Mouse (Mus musculus): ENCODE measurements around the gene Paxx. TPM values are rescaled to one million over a fixed set of nuclear protein-coding genes. Genes with fewer than 3 reads are reported as not detected.

The Paxx gene
- total and polyA plus RNA-seq, 3 experiments, result 17.7 to 36.8 (median 20.6) TPM

DNA sequence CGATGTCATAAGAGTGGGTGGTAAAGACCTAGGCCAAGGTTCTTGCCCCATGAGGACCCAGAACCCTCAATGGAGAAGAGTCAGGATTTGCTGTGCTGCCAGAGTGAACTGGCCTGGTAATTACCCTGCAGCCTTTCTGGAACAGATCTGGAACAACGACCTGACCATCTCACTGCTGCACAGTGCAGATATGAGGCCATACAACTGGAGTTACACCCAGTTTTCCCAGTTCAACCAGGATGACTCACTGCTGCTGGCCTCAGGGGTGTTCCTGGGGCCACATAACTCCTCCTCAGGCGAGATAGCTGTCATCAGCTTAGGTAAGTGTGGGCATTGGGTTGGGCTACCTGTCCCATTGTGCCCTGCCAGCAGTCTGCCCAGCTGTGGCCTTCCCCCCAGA lies 41.8 kb upstream of the Paxx start:
- no peak overlapping the region for H3K4me3 ChIP-seq
- H3K79me2 ChIP-seq (replicated peaks; ENCODE audit: control insufficient read depth, insufficient read depth, low read length), result no peaks in the 10 kb centered on the region
- TF ChIP-seq POLR2A (IDR thresholded peaks at IDR 0.05; ENCODE audit: insufficient read depth, low read depth, low read length) (no peak), EP300 (IDR thresholded peaks at IDR 0.05; ENCODE audit: insufficient read depth, low read depth, low read length) (no peak), CTCF (IDR thresholded peaks at IDR 0.05) (no peak)
- no peak overlapping the region for H3K9ac ChIP-seq (ENCODE audit: low read depth, low read length)
- H3K4me1 ChIP-seq (ENCODE audit: control insufficient read depth, insufficient read depth, low read length), result peaks cover 6% of the 10 kb centered on the region
- intact Hi-C loops (cut with DNase I), result loop anchor here (5.0 kb wide), 1 partner anchor 45 kb away; the partner anchor contains the start of gene Traf2
- H3K27ac ChIP-seq, result no peak overlapping the region
- H3K27me3 ChIP-seq (ENCODE audit: control insufficient read depth, insufficient read depth, low read length), result no peaks in the 10 kb centered on the region
- no peaks in the 10 kb centered on the region for H3K36me3 ChIP-seq (ENCODE audit: control insufficient read depth, insufficient read depth, low read length)
- 68% methylated on average over 3 of the region's 3 CpGs for WGBS
- no peak for DNase-seq

- peak within 1 kb of the TSS; percentile 74 for H3K4me3 ChIP-seq
- TF ChIP-seq EP300 (IDR thresholded peaks at IDR 0.05; ENCODE audit: insufficient read depth, low read depth, low read length) (no peak), POLR2A (IDR thresholded peaks at IDR 0.05; ENCODE audit: insufficient read depth, low read depth, low read length) (no peak), CTCF (IDR thresholded peaks at IDR 0.05) (no peak)
- H3K27ac ChIP-seq, result peak within 1 kb of the TSS; percentile 94
- no peaks in the 10 kb centered on the region for H3K27me3 ChIP-seq (ENCODE audit: control insufficient read depth, insufficient read depth, low read length)
- H3K36me3 ChIP-seq (ENCODE audit: control insufficient read depth, insufficient read depth, low read length), result no peaks in the 10 kb centered on the region
- peaks cover 6% of the 10 kb centered on the region for H3K4me1 ChIP-seq (ENCODE audit: control insufficient read depth, insufficient read depth, low read length)
- no peak for DNase-seq
- peak within 1 kb of the TSS; percentile 94 for H3K9ac ChIP-seq (ENCODE audit: low read depth, low read length)
- intact Hi-C loops (cut with DNase I), result loop anchor here (2.0 to 5.0 kb wide), 2 partner anchors 43 to 45 kb away; partner anchors contain the start of gene Traf2
- 75% methylated on average over 20 of the region's 20 CpGs for WGBS
- H3K79me2 ChIP-seq (replicated peaks; ENCODE audit: control insufficient read depth, insufficient read depth, low read length), result no peaks in the 10 kb centered on the region
Measured at GRCm38 (mm10) chr2:25501593-25502486, 40.9 kb upstream of the Paxx start, which contains the start of gene C8g. Gene C8g, minus strand, starts transcription at chr2:25501719.

DNA sequence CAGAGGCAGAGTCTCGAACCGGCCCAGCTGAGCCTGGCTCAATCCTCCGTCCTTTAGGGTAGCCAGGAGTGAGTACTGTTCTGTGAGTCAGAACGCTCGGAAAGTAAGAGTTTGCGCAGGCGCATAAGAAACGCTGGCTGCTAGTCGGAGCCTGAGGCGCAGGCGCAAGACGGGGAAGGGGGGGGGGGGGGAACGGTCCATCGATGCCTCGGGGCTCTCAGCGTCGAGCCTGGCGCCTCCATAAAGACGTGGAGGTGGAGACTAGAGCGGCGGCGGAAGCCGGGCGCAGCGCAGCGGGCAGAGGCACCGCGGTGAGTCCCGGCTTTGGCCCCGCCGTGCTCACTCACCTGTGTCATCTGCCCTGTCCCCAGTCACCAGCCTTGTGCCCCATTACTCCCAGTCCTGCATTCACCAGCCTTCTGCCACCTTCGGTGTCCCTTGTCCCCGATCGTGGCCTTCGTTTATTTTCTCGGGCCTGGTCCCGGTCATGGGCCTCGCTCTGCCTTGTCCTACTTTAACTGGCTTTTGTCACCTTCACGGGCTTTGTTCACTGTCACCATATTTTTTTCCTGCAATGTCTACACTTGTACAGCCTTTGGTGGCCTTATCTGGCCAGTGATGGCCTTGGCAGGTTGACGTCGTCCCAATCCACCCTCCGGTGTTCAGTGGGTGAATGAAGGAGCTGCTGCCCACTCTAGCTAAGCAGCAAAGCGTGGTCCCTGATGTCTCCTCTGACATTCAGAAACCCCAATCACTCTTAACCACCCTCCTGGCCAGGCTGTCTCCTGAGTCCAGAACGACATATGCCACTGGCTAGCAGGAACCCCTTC lies 39.9 kb upstream of the Paxx start, which contains the start of gene Fbxw5:
Fbxw5 (plus strand) TSS at position 175 of the 830 bp plus-strand sequence.
- intact Hi-C loops (cut with DNase I), result loop anchor here (2.0 to 5.0 kb wide), 2 partner anchors 42 to 47 kb away; partner anchors contain the start of gene Traf2
- Histone ChIP-seq H3K4me3 (peak within 1 kb of the TSS; percentile 74), H3K27me3 (ENCODE audit: control insufficient read depth, insufficient read depth, low read length) (no peaks in the 10 kb centered on the region), H3K79me2 (replicated peaks; ENCODE audit: control insufficient read depth, insufficient read depth, low read length) (no peaks in the 10 kb centered on the region), H3K9ac (ENCODE audit: low read depth, low read length) (peak within 1 kb of the TSS; percentile 94), H3K4me1 (ENCODE audit: control insufficient read depth, insufficient read depth, low read length) (peaks cover 6% of the 10 kb centered on the region), H3K36me3 (ENCODE audit: control insufficient read depth, insufficient read depth, low read length) (no peaks in the 10 kb centered on the region), H3K27ac (peak within 1 kb of the TSS; percentile 94)
- under 1% methylated on average over 40 of the region's 44 CpGs for WGBS
- TF ChIP-seq CTCF (IDR thresholded peaks at IDR 0.05) (no peak), POLR2A (IDR thresholded peaks at IDR 0.05; ENCODE audit: insufficient read depth, low read depth, low read length) (peak; percentile 93; the same call in 1 of the 2 replicates)
- DNase-seq, result peak; percentile 84 to 89

GRCm38 (mm10) chr2:25500071-25500575 lies 39.2 kb upstream of the Paxx start:
- no peaks in the 10 kb centered on the region for H3K36me3 ChIP-seq (ENCODE audit: control insufficient read depth, insufficient read depth, low read length)
- H3K79me2 ChIP-seq (replicated peaks; ENCODE audit: control insufficient read depth, insufficient read depth, low read length), result no peaks in the 10 kb centered on the region
- no peak for DNase-seq
- 56% methylated on average over 6 of the region's 6 CpGs for WGBS
- H3K27ac ChIP-seq, result peak overlapping the region; percentile 94
- intact Hi-C loops (cut with DNase I), result loop anchor here (2.0 to 5.0 kb wide), 2 partner anchors 41 to 47 kb away; partner anchors contain the start of gene Traf2
- H3K27me3 ChIP-seq (ENCODE audit: control insufficient read depth, insufficient read depth, low read length), result no peaks in the 10 kb centered on the region
- no peak for TF ChIP-seq CTCF (IDR thresholded peaks at IDR 0.05)
- no peak for TF ChIP-seq EP300 (IDR thresholded peaks at IDR 0.05; ENCODE audit: insufficient read depth, low read depth, low read length)
- no peak; the same call in 1 of the 2 replicates for TF ChIP-seq POLR2A (IDR thresholded peaks at IDR 0.05; ENCODE audit: insufficient read depth, low read depth, low read length)
- H3K4me1 ChIP-seq (ENCODE audit: control insufficient read depth, insufficient read depth, low read length), result peaks cover 6% of the 10 kb centered on the region
- H3K9ac ChIP-seq (ENCODE audit: low read depth, low read length), result peak overlapping the region; percentile 62
- peak overlapping the region; percentile 50 for H3K4me3 ChIP-seq

GRCm38 (mm10) chr2:25498622-25499478 lies 38.0 kb upstream of the Paxx start:
- TF ChIP-seq EP300 (IDR thresholded peaks at IDR 0.05; ENCODE audit: insufficient read depth, low read depth, low read length) (no peak), CTCF (IDR thresholded peaks at IDR 0.05) (0 out of 2 replicates have a peak, but pooled peaks have one; percentile 10)
- H3K4me3 ChIP-seq, result no peak overlapping the region
- no peaks in the 10 kb centered on the region for H3K27me3 ChIP-seq (ENCODE audit: control insufficient read depth, insufficient read depth, low read length)
- intact Hi-C loops (cut with DNase I), result no loop called here
- no peaks in the 10 kb centered on the region for H3K79me2 ChIP-seq (replicated peaks; ENCODE audit: control insufficient read depth, insufficient read depth, low read length)
- H3K27ac ChIP-seq, result no peak overlapping the region
- 69% methylated on average over 15 of the region's 15 CpGs for WGBS
- DNase-seq, result peak in 1 of 2 experiments; percentile 28
- no peaks in the 10 kb centered on the region for H3K36me3 ChIP-seq (ENCODE audit: control insufficient read depth, insufficient read depth, low read length)
- no peak overlapping the region for H3K9ac ChIP-seq (ENCODE audit: low read depth, low read length)
- peaks cover 6% of the 10 kb centered on the region for H3K4me1 ChIP-seq (ENCODE audit: control insufficient read depth, insufficient read depth, low read length)

Measured in heart, adult 2 months (tissue).